Mouse (Mus musculus): ENCODE data around the gene Rala.

DNA sequence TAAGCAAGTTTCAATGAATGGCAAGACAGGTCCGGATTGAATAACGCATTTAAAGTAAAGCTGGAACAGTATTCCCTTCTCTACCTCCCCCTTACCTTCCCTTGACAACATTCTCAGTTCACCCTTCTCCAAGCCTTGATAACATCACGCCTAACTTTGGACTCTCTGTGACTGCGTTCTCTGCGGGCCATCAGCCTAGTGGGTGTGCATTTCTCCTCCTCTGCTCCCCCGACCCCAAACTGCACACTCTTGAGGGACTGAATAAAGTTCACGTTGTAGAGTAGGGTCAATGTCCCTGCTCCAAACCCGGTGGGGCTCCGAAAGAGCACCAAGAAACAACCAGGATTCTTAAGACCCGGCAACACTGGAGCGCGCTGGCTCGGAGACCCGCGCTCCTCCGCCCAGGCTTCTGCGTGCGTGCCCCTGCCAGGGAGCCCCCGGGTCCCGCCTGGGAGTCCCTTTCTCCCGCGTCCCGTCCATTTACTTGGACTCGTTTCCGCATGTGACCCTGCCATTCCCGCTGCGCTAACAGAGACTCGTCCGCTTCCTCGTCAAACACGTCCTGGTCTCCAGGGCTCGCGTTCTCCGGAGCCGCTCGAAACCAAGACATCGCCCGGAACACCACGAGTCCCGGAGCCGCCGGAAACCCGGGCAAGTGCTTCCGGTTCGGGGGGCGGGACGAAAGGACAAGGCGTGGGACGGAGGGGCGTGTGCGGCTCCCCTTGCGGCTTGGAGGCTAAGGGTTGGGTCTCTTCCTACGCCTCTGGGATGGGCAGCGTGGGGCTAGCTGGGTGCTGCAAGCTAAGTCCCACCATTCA lies 48.9 kb upstream of the Rala start, which contains the start of gene Yae1d1:
- TF ChIP-seq POLR2A (IDR thresholded peaks at IDR 0.05; ENCODE audit: control insufficient read depth, extremely low read depth, insufficient read depth, low read length, poor library complexity), result peak; percentile 64; the same call in 1 of the 2 replicates
- peak; percentile 62; the same call in 1 of the 2 replicates for TF ChIP-seq CTCF (IDR thresholded peaks at IDR 0.05; ENCODE audit: borderline replicate concordance, control insufficient read depth, extremely low read depth, insufficient read depth, low read length, poor library complexity)

All from thymus, adult 2 months (tissue).